Mouse (Mus musculus): ENCODE measurements at regions not wholly inside any gene's neighbourhood (a gene's known extent, or its start where the extent isn't known, plus 50 kb on each side); places are given as distances from the start of the nearest gene placed in this dataset.

GRCm38 (mm10) chr19:26478055-26478737 is 126.7 kb upstream of the Smarca2 start:
- H3K4me1 ChIP-seq (ENCODE audit: control insufficient read depth in 2 of 2, insufficient read depth in 2 of 2, low read length in 2 of 2, poor library complexity in 1 of 2): no peaks in the 10 kb centered on the region
- no peak overlapping the region for H3K9ac ChIP-seq (ENCODE audit: insufficient read depth, low read depth, low read length, poor library complexity, severe bottlenecking)
- no peak overlapping the region for H3K27ac ChIP-seq (ENCODE audit: insufficient read depth, low read depth, low read length, poor library complexity, severe bottlenecking)
- no peaks in the 10 kb centered on the region for H3K9me3 ChIP-seq (ENCODE audit: control insufficient read depth, insufficient read depth, low read depth, low read length)
- TF ChIP-seq ZNF384 (IDR thresholded peaks at IDR 0.05; ENCODE audit: low read depth, low read length): no peak
- TF ChIP-seq ZC3H11A (IDR thresholded peaks at IDR 0.05; ENCODE audit: borderline replicate concordance, low read depth, low read length): no peak
- TF ChIP-seq HCFC1 (IDR thresholded peaks at IDR 0.05; ENCODE audit: borderline replicate concordance, insufficient read depth, low read length): no peak
- no peak for TF ChIP-seq CHD2 (IDR thresholded peaks at IDR 0.05; ENCODE audit: low read depth, low read length)
- TF ChIP-seq MAFK (IDR thresholded peaks at IDR 0.05; ENCODE audit: insufficient read depth, low read depth, low read length): no peak
- in situ Hi-C loops (cut with MboI; ENCODE audit: low sequenced_read_pairs in 2 of 2, unreplicated experiment in 2 of 2): no loop called here
- DNase-seq (ENCODE audit: low read depth, low spot score): no peak
- H3K4me3 ChIP-seq (ENCODE audit: insufficient read depth in 1 of 2, low read depth in 1 of 2, low read length in 2 of 2, poor library complexity in 1 of 2, severe bottlenecking in 1 of 2): no peak overlapping the region
- H3K36me3 ChIP-seq (ENCODE audit: control insufficient read depth, insufficient read depth, low read length, poor library complexity, severe bottlenecking): no peaks in the 10 kb centered on the region

- no peak for TF ChIP-seq ZC3H11A (IDR thresholded peaks at IDR 0.05; ENCODE audit: borderline replicate concordance, low read depth, low read length)
- TF ChIP-seq CHD2 (IDR thresholded peaks at IDR 0.05; ENCODE audit: low read depth, low read length): no peak
- no peak for TF ChIP-seq ZNF384 (IDR thresholded peaks at IDR 0.05; ENCODE audit: low read depth, low read length)
- TF ChIP-seq MAFK (IDR thresholded peaks at IDR 0.05; ENCODE audit: insufficient read depth, low read depth, low read length): no peak
- no peak for TF ChIP-seq HCFC1 (IDR thresholded peaks at IDR 0.05; ENCODE audit: borderline replicate concordance, insufficient read depth, low read length)
- in situ Hi-C loops (cut with MboI; ENCODE audit: low sequenced_read_pairs in 2 of 2, unreplicated experiment in 2 of 2): no loop called here
Measured at GRCm38 (mm10) chr19:26484322-26484721, 120.5 kb upstream of the Smarca2 start.

GRCm38 (mm10) chr19:26492806-26493205 is 112.0 kb upstream of the Smarca2 start:
- no peak for TF ChIP-seq CHD2 (IDR thresholded peaks at IDR 0.05; ENCODE audit: low read depth, low read length)
- no peak for TF ChIP-seq HCFC1 (IDR thresholded peaks at IDR 0.05; ENCODE audit: borderline replicate concordance, insufficient read depth, low read length)
- no peak for TF ChIP-seq ZC3H11A (IDR thresholded peaks at IDR 0.05; ENCODE audit: borderline replicate concordance, low read depth, low read length)
- TF ChIP-seq ZNF384 (IDR thresholded peaks at IDR 0.05; ENCODE audit: low read depth, low read length): no peak
- TF ChIP-seq MAFK (IDR thresholded peaks at IDR 0.05; ENCODE audit: insufficient read depth, low read depth, low read length): no peak
- H3K4me1 ChIP-seq (ENCODE audit: control insufficient read depth in 2 of 2, insufficient read depth in 2 of 2, low read length in 2 of 2, poor library complexity in 1 of 2): no peaks in the 10 kb centered on the region
- no peaks in the 10 kb centered on the region for H3K36me3 ChIP-seq (ENCODE audit: control insufficient read depth, insufficient read depth, low read length, poor library complexity, severe bottlenecking)
- H3K4me3 ChIP-seq (ENCODE audit: insufficient read depth in 1 of 2, low read depth in 1 of 2, low read length in 2 of 2, poor library complexity in 1 of 2, severe bottlenecking in 1 of 2): no peak overlapping the region
- no peak overlapping the region for H3K9ac ChIP-seq (ENCODE audit: insufficient read depth, low read depth, low read length, poor library complexity, severe bottlenecking)
- in situ Hi-C loops (cut with MboI; ENCODE audit: low sequenced_read_pairs in 2 of 2, unreplicated experiment in 2 of 2): no loop called here
- H3K9me3 ChIP-seq (ENCODE audit: control insufficient read depth, insufficient read depth, low read depth, low read length): no peaks in the 10 kb centered on the region
- no peak for DNase-seq (ENCODE audit: low read depth, low spot score)
- H3K27ac ChIP-seq (ENCODE audit: insufficient read depth, low read depth, low read length, poor library complexity, severe bottlenecking): no peak overlapping the region

More at GRCm38 (mm10) chr19:26484322-26484721, 120.5 kb upstream of the Smarca2 start:
- H3K27ac ChIP-seq (ENCODE audit: insufficient read depth, low read depth, low read length, poor library complexity, severe bottlenecking): no peak overlapping the region
- no peak overlapping the region for H3K9ac ChIP-seq (ENCODE audit: insufficient read depth, low read depth, low read length, poor library complexity, severe bottlenecking)
- no peaks in the 10 kb centered on the region for H3K4me1 ChIP-seq (ENCODE audit: control insufficient read depth in 2 of 2, insufficient read depth in 2 of 2, low read length in 2 of 2, poor library complexity in 1 of 2)
- H3K9me3 ChIP-seq (ENCODE audit: control insufficient read depth, insufficient read depth, low read depth, low read length): no peaks in the 10 kb centered on the region
- no peaks in the 10 kb centered on the region for H3K36me3 ChIP-seq (ENCODE audit: control insufficient read depth, insufficient read depth, low read length, poor library complexity, severe bottlenecking)
- DNase-seq (ENCODE audit: low read depth, low spot score): no peak
- H3K4me3 ChIP-seq (ENCODE audit: insufficient read depth in 1 of 2, low read depth in 1 of 2, low read length in 2 of 2, poor library complexity in 1 of 2, severe bottlenecking in 1 of 2): no peak overlapping the region

- no peak for TF ChIP-seq CHD2 (IDR thresholded peaks at IDR 0.05; ENCODE audit: low read depth, low read length)
- no peak for TF ChIP-seq ZNF384 (IDR thresholded peaks at IDR 0.05; ENCODE audit: low read depth, low read length)
- TF ChIP-seq HCFC1 (IDR thresholded peaks at IDR 0.05; ENCODE audit: borderline replicate concordance, insufficient read depth, low read length): no peak
- TF ChIP-seq ZC3H11A (IDR thresholded peaks at IDR 0.05; ENCODE audit: borderline replicate concordance, low read depth, low read length): no peak
- TF ChIP-seq MAFK (IDR thresholded peaks at IDR 0.05; ENCODE audit: insufficient read depth, low read depth, low read length): no peak
Measured at GRCm38 (mm10) chr19:26501064-26501463, 103.8 kb upstream of the Smarca2 start.

More at GRCm38 (mm10) chr19:26501064-26501463, 103.8 kb upstream of the Smarca2 start:
- H3K4me3 ChIP-seq (ENCODE audit: insufficient read depth in 1 of 2, low read depth in 1 of 2, low read length in 2 of 2, poor library complexity in 1 of 2, severe bottlenecking in 1 of 2): no peak overlapping the region
- no peaks in the 10 kb centered on the region for H3K9me3 ChIP-seq (ENCODE audit: control insufficient read depth, insufficient read depth, low read depth, low read length)
- H3K27ac ChIP-seq (ENCODE audit: insufficient read depth, low read depth, low read length, poor library complexity, severe bottlenecking): no peak overlapping the region
- H3K4me1 ChIP-seq (ENCODE audit: control insufficient read depth in 2 of 2, insufficient read depth in 2 of 2, low read length in 2 of 2, poor library complexity in 1 of 2): no peaks in the 10 kb centered on the region
- DNase-seq (ENCODE audit: low read depth, low spot score): no peak
- H3K9ac ChIP-seq (ENCODE audit: insufficient read depth, low read depth, low read length, poor library complexity, severe bottlenecking): no peak overlapping the region
- H3K36me3 ChIP-seq (ENCODE audit: control insufficient read depth, insufficient read depth, low read length, poor library complexity, severe bottlenecking): no peaks in the 10 kb centered on the region
- in situ Hi-C loops (cut with MboI; ENCODE audit: low sequenced_read_pairs in 2 of 2, unreplicated experiment in 2 of 2): no loop called here
